Mouse (Mus musculus) yolk sac, embryonic 10.5 days (tissue): ENCODE measurements at regions not wholly inside any gene's neighbourhood (a gene's known extent, or its start where the extent isn't known, plus 50 kb on each side); places are given as distances from the start of the nearest gene placed in this dataset.

Experiments used
- DNase-seq: peaks from one replicate; pipeline ENCODE4 v3.0.0-alpha.2; 2017; ENCODE audit warnings: low spot score

GRCm38 (mm10) chr17:85758581-85759098, 70.6 kb upstream of the Six2 start:
- DNase-seq = no peak

GRCm38 (mm10) chr17:85757647-85758046, 69.6 kb upstream of the Six2 start:
- no peak for DNase-seq

GRCm38 (mm10) chr17:85755557-85755956, 67.5 kb upstream of the Six2 start:
- DNase-seq = no peak

GRCm38 (mm10) chr17:85748649-85749081, 60.6 kb upstream of the Six2 start:
- peak; percentile 9 for DNase-seq

- DNase-seq = no peak
These were observed 60.0 kb upstream of the Six2 start for GRCm38 (mm10) chr17:85747976-85748648.
